ENCODE assay signal across 8 mouse cellular contexts in genomic region chr10:79936911-79937441, GRCm38 (mm10). TPM values are rescaled to one million over a fixed set of nuclear protein-coding genes. Genes with fewer than 3 reads are reported as not detected.
DNase-seq lines count a peak whose midpoint lies in the region; ATAC-seq and TF ChIP-seq lines count a peak whose summit lies in the region.

No protein-coding gene starts in this region.

- no peaks in the 10 kb centered on the region for H3K79me2 ChIP-seq in C2C12 (ENCODE audit: control insufficient read depth, insufficient read depth)

- peak overlapping the region; percentile 35 for H3K27ac ChIP-seq in embryonic facial prominence, embryonic 13.5 days
- peak overlapping the region; percentile 26 for H3K27ac ChIP-seq in limb, embryonic 12.5 days
- no peak overlapping the region for H3K27ac ChIP-seq in midbrain, postnatal 0 days (ENCODE audit: low read depth, low read length)

- peak overlapping the region; percentile 1; the same call in 1 of the 2 replicates for H3K4me2 ChIP-seq in embryonic facial prominence, embryonic 13.5 days
- H3K4me2 ChIP-seq in limb, embryonic 12.5 days = no peak overlapping the region
- H3K4me2 ChIP-seq in midbrain, postnatal 0 days (ENCODE audit: low read depth, low read length, poor library complexity, severe bottlenecking) = no peak overlapping the region

- H3K27me3 ChIP-seq in C2C12 (ENCODE audit: control insufficient read depth, insufficient read depth, insufficient read length) = no peaks in the 10 kb centered on the region
- H3K27me3 ChIP-seq in embryonic facial prominence, embryonic 13.5 days = no peaks in the 10 kb centered on the region
- H3K27me3 ChIP-seq in limb, embryonic 12.5 days = no peaks in the 10 kb centered on the region
- no peaks in the 10 kb centered on the region for H3K27me3 ChIP-seq in midbrain, postnatal 0 days (ENCODE audit: insufficient read depth, low read length)

- H3K4me3 ChIP-seq in C2C12 (ENCODE audit: insufficient read depth, poor library complexity, severe bottlenecking) = no peak overlapping the region
- H3K4me3 ChIP-seq in embryonic facial prominence, embryonic 13.5 days = no peak overlapping the region
- no peak overlapping the region for H3K4me3 ChIP-seq in limb, embryonic 12.5 days (replicated peaks)
- H3K4me3 ChIP-seq in midbrain, postnatal 0 days (ENCODE audit: low read depth, low read length) = no peak overlapping the region

- 68% methylated on average over 27 of the region's 27 CpGs for WGBS in embryonic facial prominence, embryonic 13.5 days
- WGBS in limb, embryonic 12.5 days = 81% methylated on average over 27 of the region's 27 CpGs
- WGBS in midbrain, postnatal 0 days = 56% methylated on average over 27 of the region's 27 CpGs

- 0 out of 2 replicates have a peak overlapping the region, but pooled peaks have one; percentile 27 for H3K9ac ChIP-seq in embryonic facial prominence, embryonic 13.5 days
- no peak overlapping the region; the same call in 1 of the 2 replicates for H3K9ac ChIP-seq in limb, embryonic 12.5 days (replicated peaks)
- H3K9ac ChIP-seq in midbrain, postnatal 0 days (replicated peaks; ENCODE audit: low read length, poor library complexity, severe bottlenecking) = no peak overlapping the region

- ATAC-seq in embryonic facial prominence, embryonic 13.5 days (ENCODE audit: insufficient number of reproducible peaks, insufficient read depth, low FRiP score, low TSS enrichment, low read depth) = no peak
- no peak for ATAC-seq in limb, embryonic 12.5 days (ENCODE audit: insufficient number of reproducible peaks, insufficient read depth, low FRiP score, low TSS enrichment, low read depth)
- ATAC-seq in midbrain, postnatal 0 days (ENCODE audit: low FRiP score) = no peak

- no peak for TF ChIP-seq CTCF in C2C12 (IDR thresholded peaks at IDR 0.05; ENCODE audit: control insufficient read depth, insufficient read depth, insufficient read length)
- no peak for TF ChIP-seq CTCF in midbrain, postnatal 0 days (IDR thresholded peaks at IDR 0.05)

- no peaks in the 10 kb centered on the region for H3K79me3 ChIP-seq in C2C12 (ENCODE audit: low read depth)

- peak overlapping the region; percentile 18 for H3ac ChIP-seq in C2C12 (ENCODE audit: control insufficient read depth, insufficient read length, low read depth)

- peak; percentile 89 for DNase-seq in T-cell, adult 2 months (ENCODE audit: low spot score)
- DNase-seq in heart, postnatal 10 days = peak; percentile 90
- peak; percentile 47 for DNase-seq in midbrain, postnatal 0 days (ENCODE audit: low spot score)
- peak; percentile 64 for DNase-seq in thymus, postnatal 14 days
- no peak for DNase-seq in frontal cortex, postnatal 14 days (ENCODE audit: low spot score in 2 of 2)

- no peaks in the 10 kb centered on the region for H3K36me3 ChIP-seq in C2C12 (ENCODE audit: control insufficient read depth, insufficient read depth)
- peaks cover 70% of the 10 kb centered on the region for H3K36me3 ChIP-seq in embryonic facial prominence, embryonic 13.5 days
- peaks cover 95% of the 10 kb centered on the region for H3K36me3 ChIP-seq in limb, embryonic 12.5 days
- peaks cover 13% of the 10 kb centered on the region; the same call in 1 of the 2 replicates for H3K36me3 ChIP-seq in midbrain, postnatal 0 days (ENCODE audit: insufficient read depth, low read length)

- intact Hi-C loops in heart, postnatal 10 days (cut with DNase I) = no loop called here

- peaks cover 61% of the 10 kb centered on the region for H3K4me1 ChIP-seq in embryonic facial prominence, embryonic 13.5 days
- peaks cover 69% of the 10 kb centered on the region for H3K4me1 ChIP-seq in limb, embryonic 12.5 days (replicated peaks)
- no peaks in the 10 kb centered on the region for H3K4me1 ChIP-seq in midbrain, postnatal 0 days (ENCODE audit: insufficient read depth, low read length)

- H3K9me3 ChIP-seq in embryonic facial prominence, embryonic 13.5 days = no peaks in the 10 kb centered on the region
- no peaks in the 10 kb centered on the region for H3K9me3 ChIP-seq in limb, embryonic 12.5 days
- no peaks in the 10 kb centered on the region for H3K9me3 ChIP-seq in midbrain, postnatal 0 days (ENCODE audit: low read length)

TF ChIP-seq in C2C12, 6 proteins besides CTCF, POLR2A, EP300 and RAD21:
- TF ChIP-seq FOSL1 (IDR thresholded peaks at IDR 0.05; ENCODE audit: insufficient read depth, low read length, poor library complexity, severe bottlenecking) = no peak
- TF ChIP-seq MAX (IDR thresholded peaks at IDR 0.05) = peak; percentile 42

RNA-seq across cellular contexts. Expression of gene Arid3a, which starts 10.1 kb away (rescaled TPM):
- polyA plus RNA-seq in C2C12 (2012; fragmentation: generic; extraction: Trizol) = 0.74 TPM
- 5.3 and 6.9 TPM in 2 replicates for polyA plus RNA-seq in embryonic facial prominence, embryonic 13.5 days (2015; fragmentation: Nextera tagmentation; extraction: Ambion mirVana)
- total RNA-seq in heart, postnatal 10 days (2021) = 1 to 10 TPM; 3.1 to 3.2 TPM
- 8.4 and 8.6 TPM in 2 replicates for polyA plus RNA-seq in limb, embryonic 12.5 days (2016; fragmentation: Nextera tagmentation; extraction: Ambion mirVana)
- 9.0 and 9.5 TPM in 2 replicates for total RNA-seq in midbrain, postnatal 0 days (2014; rRNA removed)
- 3.1 and 3.3 TPM in 2 replicates for polyA plus RNA-seq in midbrain, postnatal 0 days (2015; fragmentation: Nextera tagmentation; extraction: Ambion mirVana)

RNA-seq across cellular contexts. Expression of gene R3hdm4, which starts 16.0 kb away (rescaled TPM):
- polyA plus RNA-seq in C2C12 (2012; fragmentation: generic; extraction: Trizol) = 46.7 TPM
- polyA plus RNA-seq in embryonic facial prominence, embryonic 13.5 days (2015; fragmentation: Nextera tagmentation; extraction: Ambion mirVana) = 190 and 206 TPM in 2 replicates
- 10 to 100 TPM; 93.4 to 94.9 TPM for total RNA-seq in heart, postnatal 10 days (2021)
- polyA plus RNA-seq in limb, embryonic 12.5 days (2016; fragmentation: Nextera tagmentation; extraction: Ambion mirVana) = 149 and 161 TPM in 2 replicates
- total RNA-seq in midbrain, postnatal 0 days (2014; rRNA removed) = 108 and 118 TPM in 2 replicates
- 301 and 323 TPM in 2 replicates for polyA plus RNA-seq in midbrain, postnatal 0 days (2015; fragmentation: Nextera tagmentation; extraction: Ambion mirVana)

RNA-seq across cellular contexts. Expression of gene Kiss1r, which starts 20.2 kb away (rescaled TPM):
- polyA plus RNA-seq in C2C12 (2012; fragmentation: generic; extraction: Trizol) = 0.13 TPM
- polyA plus RNA-seq in embryonic facial prominence, embryonic 13.5 days (2015; fragmentation: Nextera tagmentation; extraction: Ambion mirVana) = 0.98 and 1.3 TPM in 2 replicates
- total RNA-seq in heart, postnatal 10 days (2021) = under 1 TPM; 0.17 to 0.22 TPM
- polyA plus RNA-seq in limb, embryonic 12.5 days (2016; fragmentation: Nextera tagmentation; extraction: Ambion mirVana) = 1.1 and 1.2 TPM in 2 replicates
- total RNA-seq in midbrain, postnatal 0 days (2014; rRNA removed) = 6.1 and 9.6 TPM in 2 replicates
- 4.4 and 5.5 TPM in 2 replicates for polyA plus RNA-seq in midbrain, postnatal 0 days (2015; fragmentation: Nextera tagmentation; extraction: Ambion mirVana)

RNA-seq across cellular contexts. Expression of gene Wdr18, which starts 23.0 kb away (rescaled TPM):
- polyA plus RNA-seq in C2C12 (2012; fragmentation: generic; extraction: Trizol) = 48.6 TPM
- 97.7 and 106 TPM in 2 replicates for polyA plus RNA-seq in embryonic facial prominence, embryonic 13.5 days (2015; fragmentation: Nextera tagmentation; extraction: Ambion mirVana)
- total RNA-seq in heart, postnatal 10 days (2021) = 10 to 100 TPM; 22.7 to 23.4 TPM
- polyA plus RNA-seq in limb, embryonic 12.5 days (2016; fragmentation: Nextera tagmentation; extraction: Ambion mirVana) = 120 and 122 TPM in 2 replicates
- total RNA-seq in midbrain, postnatal 0 days (2014; rRNA removed) = 72.6 and 87.6 TPM in 2 replicates
- polyA plus RNA-seq in midbrain, postnatal 0 days (2015; fragmentation: Nextera tagmentation; extraction: Ambion mirVana) = 102 and 116 TPM in 2 replicates

RNA-seq across cellular contexts. Expression of gene Gm26602, which starts 26.3 kb away (rescaled TPM):
- polyA plus RNA-seq in C2C12 (2012; fragmentation: generic; extraction: Trizol) = not detected
- 8.1 and 29.9 TPM in 2 replicates for polyA plus RNA-seq in embryonic facial prominence, embryonic 13.5 days (2015; fragmentation: Nextera tagmentation; extraction: Ambion mirVana)
- not detected for total RNA-seq in heart, postnatal 10 days (2021)
- 5.5 and 21.1 TPM in 2 replicates for polyA plus RNA-seq in limb, embryonic 12.5 days (2016; fragmentation: Nextera tagmentation; extraction: Ambion mirVana)
- total RNA-seq in midbrain, postnatal 0 days (2014; rRNA removed) = not detected in 2 replicates
- polyA plus RNA-seq in midbrain, postnatal 0 days (2015; fragmentation: Nextera tagmentation; extraction: Ambion mirVana) = 7.4 and 17.3 TPM in 2 replicates

Comparison
In these comparisons a context has a peak if more than half of its experiments do, and no peak if none do; other contexts are left out.
1. DNase-seq: peak in T-cell, adult 2 months (single experiment), heart, postnatal 10 days (2 of 2), midbrain, postnatal 0 days (single experiment) and thymus, postnatal 14 days (single experiment); none in frontal cortex, postnatal 14 days (0 of 2).